Comparison of ENCODE assay signal across 8 mouse cellular contexts in genomic region chr12:40223082-40223619, GRCm38 (mm10). TPM values are rescaled to one million over a fixed set of nuclear protein-coding genes. Genes with fewer than 3 reads are reported as not detected.
DNase-seq lines count a peak whose midpoint lies in the region; ATAC-seq lines count a peak whose summit lies in the region.

No protein-coding gene starts in this region.

- DNase-seq in T-cell, adult 2 months (ENCODE audit: low spot score): peak; percentile 99
- peak; percentile 98 to 99 for DNase-seq in cerebellum, postnatal 36 days
- DNase-seq in gastrocnemius, adult 18-20 months (ENCODE audit: low spot score): peak; percentile 99
- peak; percentile 100 for DNase-seq in left cerebral cortex, adult 18-20 months (ENCODE audit: low spot score in 2 of 2)
- peak; percentile 100 for DNase-seq in right cerebral cortex, adult 18-20 months
- peak; percentile 98 for DNase-seq in urinary bladder, postnatal 10 days (ENCODE audit: low spot score)

- no peaks in the 10 kb centered on the region for H3K9me3 ChIP-seq in hindbrain, embryonic 16.5 days (ENCODE audit: control insufficient read depth, low read length)

- under 1% methylated on average over 47 of the region's 47 CpGs for WGBS in hindbrain, embryonic 16.5 days
- under 1% methylated on average over 44 of the region's 47 CpGs for WGBS in macrophage (ENCODE audit: missing documents)

- H3K27ac ChIP-seq in hindbrain, embryonic 16.5 days (ENCODE audit: low read depth, low read length): peak overlapping the region; percentile 99
- H3K27ac ChIP-seq in macrophage: peak overlapping the region; percentile 74

- peak overlapping the region; percentile 96 for H3K4me3 ChIP-seq in hindbrain, embryonic 16.5 days (ENCODE audit: low read length)
- peak overlapping the region; percentile 82 for H3K4me3 ChIP-seq in macrophage (ENCODE audit: inconsistent target)

- peaks cover 40% of the 10 kb centered on the region for H3K79me2 ChIP-seq in macrophage (ENCODE audit: inconsistent target)

- H3K9ac ChIP-seq in hindbrain, embryonic 16.5 days (ENCODE audit: low read depth, low read length): peak overlapping the region; percentile 98

- H3K4me1 ChIP-seq in hindbrain, embryonic 16.5 days (ENCODE audit: control insufficient read depth, insufficient read depth, low read depth, low read length): peaks cover 19% of the 10 kb centered on the region

- H3K27me3 ChIP-seq in hindbrain, embryonic 16.5 days (replicated peaks; ENCODE audit: control insufficient read depth, insufficient read depth, low read length): no peaks in the 10 kb centered on the region

- H3K36me3 ChIP-seq in hindbrain, embryonic 16.5 days (ENCODE audit: control insufficient read depth, insufficient read depth, low read length): no peaks in the 10 kb centered on the region
- no peaks in the 10 kb centered on the region for H3K36me3 ChIP-seq in macrophage (ENCODE audit: inconsistent target)

- H3K4me2 ChIP-seq in hindbrain, embryonic 16.5 days (ENCODE audit: low read length): peak overlapping the region; percentile 62

- peak; percentile 98 for ATAC-seq in hindbrain, embryonic 16.5 days

RNA-seq across cellular contexts. Expression of gene Lsmem1, which starts 23.9 kb away (rescaled TPM):
- 10 to 100 TPM; 60.6 to 68.5 TPM for total RNA-seq in gastrocnemius, adult 18-20 months (2021)
- 0.16 TPM in 1 of 2 replicates, not detected in the other for polyA plus RNA-seq in hindbrain, embryonic 16.5 days (2015; fragmentation: Nextera tagmentation; extraction: Ambion mirVana)
- total RNA-seq in left cerebral cortex, adult 18-20 months (2021): 1 to 10 TPM; 1.8 to 2.6 TPM
- 10 to 100 TPM in 4 of 26 experiments, 1 to 10 TPM in 10, under 1 TPM in 9, not detected in 3; 0.28 to 29.3 (median 1.8) TPM for total RNA-seq in macrophage (2018; cell fraction: chromatin; rRNA removed)
- total RNA-seq in macrophage (2018; cell fraction: cytosol; rRNA removed): under 1 TPM in 13 of 26 experiments, not detected in 13; 0.05 to 0.26 (median 0.11) TPM
- total RNA-seq in macrophage (2018; cell fraction: nucleus; rRNA removed): 10 to 100 TPM in 2 of 26 experiments, 1 to 10 TPM in 11, under 1 TPM in 6, not detected in 7; 0.24 to 11.6 (median 1.7) TPM
- not detected in 3 replicates for polyA plus RNA-seq in macrophage (2018)

RNA-seq across cellular contexts. Expression of gene Ifrd1, which starts 25.2 kb away (rescaled TPM):
- total RNA-seq in gastrocnemius, adult 18-20 months (2021): 100 to 1,000 TPM in 1 of 2 experiments, 10 to 100 TPM in 1; 79.2 to 225 TPM
- polyA plus RNA-seq in hindbrain, embryonic 16.5 days (2015; fragmentation: Nextera tagmentation; extraction: Ambion mirVana): 152 and 156 TPM in 2 replicates
- total RNA-seq in left cerebral cortex, adult 18-20 months (2021): 100 to 1,000 TPM; 105 to 108 TPM
- total RNA-seq in macrophage (2018; cell fraction: chromatin; rRNA removed): 1,000 to 10,000 TPM in 12 of 26 experiments, 100 to 1,000 TPM in 13, 10 to 100 TPM in 1; 98.1 to 9,655 (median 812) TPM
- 1,000 to 10,000 TPM in 2 of 26 experiments, 100 to 1,000 TPM in 17, 10 to 100 TPM in 7; 53.1 to 1,158 (median 262) TPM for total RNA-seq in macrophage (2018; cell fraction: cytosol; rRNA removed)
- total RNA-seq in macrophage (2018; cell fraction: nucleus; rRNA removed): 1,000 to 10,000 TPM in 12 of 26 experiments, 100 to 1,000 TPM in 14; 107 to 7,040 (median 913) TPM
- 38.4 to 106 TPM (median 92.1 TPM) in 3 replicates for polyA plus RNA-seq in macrophage (2018)

Comparison
In these comparisons a context has a peak if more than half of its experiments do, and no peak if none do; other contexts are left out.
1. Peak in every context shown above with its lines: DNase-seq, ATAC-seq, H3K4me3 ChIP-seq and H3K27ac ChIP-seq.
2. RNA of gene Lsmem1, which starts 23.9 kb away (total RNA-seq): 60.6 to 68.5 TPM in gastrocnemius, adult 18-20 months; 1.8 to 2.6 TPM in left cerebral cortex, adult 18-20 months; every median in the first group is over 10 times any median in the second.